In genomic region chr16:78238052-78238701, GRCm38 (mm10) we compare ENCODE assay signal across 8 mouse cellular contexts.
A peak's percentile ranks its signal among the peaks of the same experiment; 100 is the strongest.
DNase-seq lines count a peak whose midpoint lies in the region; ATAC-seq lines count a peak whose summit lies in the region.

No protein-coding gene starts in this region.

- no peak overlapping the region for H3K27ac ChIP-seq in lung, embryonic 15.5 days
- H3K27ac ChIP-seq in heart, embryonic 14.5 days (replicated peaks in 1 of 2; ENCODE audit: control insufficient read depth in 1 of 2, insufficient read depth in 1 of 2, low read depth in 2 of 2, low read length in 2 of 2): 0 out of 4 replicates have a peak overlapping the region, but pooled peaks of 1 of the 2 experiments have one; percentile 6
- H3K27ac ChIP-seq in limb, embryonic 11.5 days (replicated peaks; ENCODE audit: low read depth, low read length): no peak overlapping the region
- H3K27ac ChIP-seq in neural tube, embryonic 13.5 days (replicated peaks): peak overlapping the region; percentile 95

- 1% methylated on average over 18 of the region's 18 CpGs for WGBS in lung, embryonic 15.5 days
- under 1% methylated on average over 18 of the region's 18 CpGs for WGBS in heart, embryonic 14.5 days
- under 1% methylated on average over 18 of the region's 18 CpGs for WGBS in limb, embryonic 11.5 days
- WGBS in neural tube, embryonic 13.5 days: under 1% methylated on average over 18 of the region's 18 CpGs

- no peak for DNase-seq in lung, postnatal 10 days
- peak; percentile 9 to 25 for DNase-seq in cerebellum, postnatal 36 days
- peak; percentile 57 for DNase-seq in limb, embryonic 11.5 days (ENCODE audit: low spot score)
- DNase-seq in ovary, postnatal 36 days (ENCODE audit: low spot score): no peak
- no peak for DNase-seq in spleen, postnatal 4 days (ENCODE audit: low spot score in 2 of 2)

- H3K27me3 ChIP-seq in lung, embryonic 15.5 days: peaks cover 2% of the 10 kb centered on the region; the same call in 1 of the 2 replicates
- H3K27me3 ChIP-seq in heart, embryonic 14.5 days (ENCODE audit: control insufficient read depth, insufficient read depth, low read length): no peaks in the 10 kb centered on the region
- no peaks in the 10 kb centered on the region for H3K27me3 ChIP-seq in limb, embryonic 11.5 days (ENCODE audit: control insufficient read depth, insufficient read depth, low read length)
- no peaks in the 10 kb centered on the region for H3K27me3 ChIP-seq in neural tube, embryonic 13.5 days

- no peaks in the 10 kb centered on the region for H3K36me3 ChIP-seq in lung, embryonic 15.5 days
- H3K36me3 ChIP-seq in heart, embryonic 14.5 days (ENCODE audit: control insufficient read depth, insufficient read depth, low read length): no peaks in the 10 kb centered on the region
- H3K36me3 ChIP-seq in limb, embryonic 11.5 days (ENCODE audit: control insufficient read depth, insufficient read depth, low read length): no peaks in the 10 kb centered on the region
- no peaks in the 10 kb centered on the region for H3K36me3 ChIP-seq in neural tube, embryonic 13.5 days

- H3K4me2 ChIP-seq in lung, embryonic 15.5 days: peak overlapping the region; percentile 80
- H3K4me2 ChIP-seq in heart, embryonic 14.5 days (ENCODE audit: low read length): peak overlapping the region; percentile 89
- peak overlapping the region; percentile 70 for H3K4me2 ChIP-seq in limb, embryonic 11.5 days (ENCODE audit: low read depth, severe bottlenecking)
- peak overlapping the region; percentile 71 for H3K4me2 ChIP-seq in neural tube, embryonic 13.5 days

- H3K9ac ChIP-seq in lung, embryonic 15.5 days: peak overlapping the region; percentile 44
- peak overlapping the region; percentile 63 for H3K9ac ChIP-seq in heart, embryonic 14.5 days (ENCODE audit: low read length)
- 0 out of 2 replicates have a peak overlapping the region, but pooled peaks have one; percentile 27 for H3K9ac ChIP-seq in limb, embryonic 11.5 days (ENCODE audit: low read length)
- H3K9ac ChIP-seq in neural tube, embryonic 13.5 days: peak overlapping the region; percentile 75

- H3K4me1 ChIP-seq in lung, embryonic 15.5 days: peaks cover 14% of the 10 kb centered on the region
- peaks cover 5 to 7% of the 10 kb centered on the region in 2 experiments; a peak in 3 of 4 replicates for H3K4me1 ChIP-seq in heart, embryonic 14.5 days (ENCODE audit: control insufficient read depth in 2 of 2, insufficient read depth in 2 of 2, low read length in 2 of 2)
- no peaks in the 10 kb centered on the region for H3K4me1 ChIP-seq in limb, embryonic 11.5 days (ENCODE audit: control insufficient read depth, insufficient read depth, low read length)
- H3K4me1 ChIP-seq in neural tube, embryonic 13.5 days (replicated peaks): peaks cover 22% of the 10 kb centered on the region

- peak; percentile 47; the same call in 1 of the 2 replicates for ATAC-seq in lung, embryonic 15.5 days (ENCODE audit: borderline replicate concordance, extremely low read depth, low FRiP score, low TSS enrichment)
- peak; percentile 36; the same call in 1 of the 2 replicates for ATAC-seq in heart, embryonic 14.5 days (ENCODE audit: insufficient number of reproducible peaks, insufficient read depth, low FRiP score, low read depth)
- no peak for ATAC-seq in limb, embryonic 11.5 days (ENCODE audit: insufficient number of reproducible peaks, low FRiP score, low TSS enrichment, low read depth)
- ATAC-seq in neural tube, embryonic 13.5 days (ENCODE audit: low read depth): peak; percentile 83

- H3K9me3 ChIP-seq in lung, embryonic 15.5 days: no peaks in the 10 kb centered on the region
- no peaks in the 10 kb centered on the region for H3K9me3 ChIP-seq in heart, embryonic 14.5 days (ENCODE audit: control insufficient read depth, low read length)
- no peaks in the 10 kb centered on the region; the same call in 1 of the 2 replicates for H3K9me3 ChIP-seq in limb, embryonic 11.5 days (ENCODE audit: control insufficient read depth, low read length)
- H3K9me3 ChIP-seq in neural tube, embryonic 13.5 days: no peaks in the 10 kb centered on the region

- peak overlapping the region; percentile 42 for H3K4me3 ChIP-seq in lung, embryonic 15.5 days
- peak overlapping the region; percentile 45 to 50 for H3K4me3 ChIP-seq in heart, embryonic 14.5 days (ENCODE audit: control insufficient read depth in 1 of 2, insufficient read depth in 1 of 2, low read depth in 1 of 2, low read length in 2 of 2)
- H3K4me3 ChIP-seq in limb, embryonic 11.5 days (ENCODE audit: low read depth, low read length): peak overlapping the region; percentile 30
- peak overlapping the region; percentile 43 for H3K4me3 ChIP-seq in neural tube, embryonic 13.5 days

Comparison
In these comparisons a context has a peak if more than half of its experiments do, and no peak if none do; other contexts are left out.
1. DNase-seq: peak in cerebellum, postnatal 36 days (2 of 2) and limb, embryonic 11.5 days (single experiment); none in lung, postnatal 10 days (single experiment), ovary, postnatal 36 days (single experiment) and spleen, postnatal 4 days (0 of 2).
2. Peak in every context shown above with its lines, with median percentiles within 50 percentile points of each other: H3K4me2 ChIP-seq, H3K4me3 ChIP-seq and H3K9ac ChIP-seq.